Mouse (Mus musculus): ENCODE results near the gene Lrpprc. TPM values are rescaled to one million over a fixed set of nuclear protein-coding genes. Genes with fewer than 3 reads are reported as not detected.

Gene Lrpprc
- total and polyA plus RNA-seq, 3 experiments, result 54.4 to 73.8 (median 65.9) TPM

DNA sequence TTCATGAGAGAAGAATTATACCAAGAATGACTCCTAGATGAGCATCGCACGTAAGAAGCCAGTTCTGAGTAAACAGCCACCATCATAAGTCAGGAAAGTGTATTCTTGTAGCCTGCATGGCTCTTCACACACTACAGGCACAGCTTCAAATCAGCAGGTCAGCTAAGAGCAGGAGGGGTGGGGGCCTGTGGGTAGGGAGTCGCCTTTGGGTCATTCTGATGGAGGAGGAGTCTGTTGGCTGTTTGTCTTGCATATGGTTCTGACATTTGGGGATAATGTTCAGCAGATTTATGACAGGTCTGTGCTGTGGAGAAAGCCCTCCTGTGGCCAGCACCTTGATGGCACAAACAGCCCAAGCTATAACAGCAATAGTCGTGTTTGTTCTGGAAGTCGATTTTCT, 134.4 kb downstream of the Lrpprc start:
- no peak overlapping the region for H3K9ac ChIP-seq (ENCODE audit: insufficient read depth, low read depth)
- no peak for TF ChIP-seq TBP (conservative IDR thresholded peaks at IDR 0.05; ENCODE audit: low read depth, low read length)
- no peak for TF ChIP-seq NELFE (IDR thresholded peaks at IDR 0.05; ENCODE audit: low read depth, low read length)
- no peak for TF ChIP-seq POLR2AphosphoS2 (IDR thresholded peaks at IDR 0.05; ENCODE audit: low read depth, low read length)
- no peak for TF ChIP-seq MYC (IDR thresholded peaks at IDR 0.05; ENCODE audit: low read depth, low read length)
- no peak for TF ChIP-seq MEF2A (IDR thresholded peaks at IDR 0.05; ENCODE audit: borderline replicate concordance, low read depth, low read length)
- no peak for TF ChIP-seq SIN3A (IDR thresholded peaks at IDR 0.05; ENCODE audit: low read length)
- no peak for TF ChIP-seq USF1 (IDR thresholded peaks at IDR 0.05; ENCODE audit: low read depth, low read length)
- TF ChIP-seq EP300 (IDR thresholded peaks at IDR 0.05; ENCODE audit: low read length), result no peak
- TF ChIP-seq JUND (conservative IDR thresholded peaks at IDR 0.05; ENCODE audit: low read depth, low read length), result no peak
- no peak for TF ChIP-seq ELF1 (IDR thresholded peaks at IDR 0.05; ENCODE audit: low read depth, low read length)
- no peak for TF ChIP-seq SMC3 (IDR thresholded peaks at IDR 0.05; ENCODE audit: low read depth, low read length)
- no peak for TF ChIP-seq UBTF (IDR thresholded peaks at IDR 0.05; ENCODE audit: low read depth, low read length)
- TF ChIP-seq ETS1 (conservative IDR thresholded peaks at IDR 0.05; ENCODE audit: low read depth, low read length), result no peak
- TF ChIP-seq GABPA (IDR thresholded peaks at IDR 0.05; ENCODE audit: insufficient replicate concordance, low read depth, low read length), result no peak
- TF ChIP-seq CTCF (conservative IDR thresholded peaks at IDR 0.05 in 1 of 2, IDR thresholded peaks at IDR 0.05 in 1 of 2; ENCODE audit: low read depth in 2 of 2, low read length in 2 of 2), result no peak
- TF ChIP-seq MAFK (IDR thresholded peaks at IDR 0.05; ENCODE audit: insufficient replicate concordance, low read length), result no peak
- no peak for TF ChIP-seq JUN (IDR thresholded peaks at IDR 0.05; ENCODE audit: insufficient read depth, low read depth, low read length)
- no peak for DNase-seq (ENCODE audit: extremely low read depth)
- H3K27ac ChIP-seq (ENCODE audit: insufficient read depth, low read depth), result no peak overlapping the region
- H3K4me1 ChIP-seq (ENCODE audit: control insufficient read depth in 1 of 2, insufficient read depth in 2 of 2), result no peaks in the 10 kb centered on the region
- no peaks in the 10 kb centered on the region for H3K9me3 ChIP-seq (replicated peaks; ENCODE audit: low read length)
- H3K36me3 ChIP-seq (replicated peaks in 1 of 2; ENCODE audit: control insufficient read depth in 1 of 2, insufficient read depth in 1 of 2, low read length in 1 of 2), result peaks cover 0 to 18% of the 10 kb centered on the region in 2 experiments
- dilution Hi-C loops (cut with MboI; ENCODE audit: extremely low pct_ligation_motif_present, extremely low pct_unique_long_range_greater_than_20kb, low sequenced_read_pairs) (no loop called here), in situ Hi-C loops (cut with MboI; ENCODE audit: low pct_ligation_motif_present, low pct_unique_long_range_greater_than_20kb, low sequenced_read_pairs) (no loop called here)
- no peaks in the 10 kb centered on the region for H3K79me2 ChIP-seq (replicated peaks; ENCODE audit: control insufficient read depth, extremely low read depth, insufficient read depth, poor library complexity, severe bottlenecking)
- no peak overlapping the region for H3K4me3 ChIP-seq (replicated peaks in 1 of 3; ENCODE audit: low read depth in 2 of 3, low read length in 2 of 3, poor library complexity in 1 of 3)
- no peak overlapping the region for H3K4me2 ChIP-seq (ENCODE audit: insufficient read depth, low read depth, poor library complexity, severe bottlenecking)
- no peaks in the 10 kb centered on the region for H3K27me3 ChIP-seq (replicated peaks)

Other genes with a start within 250 kb of the Lrpprc start
- 5.5 and 11.7 TPM in 2 replicates for gene Dync2li1, start 164.3 kb downstream of the Lrpprc start, total RNA-seq (2012; rRNA removed)
- gene Dync2li1, start 164.3 kb downstream of the Lrpprc start, total RNA-seq (2014; rRNA removed), result 7.6 and 9.4 TPM in 2 replicates
- 10.3 and 12.3 TPM in 2 replicates for gene Dync2li1, start 164.3 kb downstream of the Lrpprc start, polyA plus RNA-seq (2012; ENCODE audit: insufficient read length, low read depth)
- gene Abcg8, start 114.5 kb downstream of the Lrpprc start, total RNA-seq (2012; rRNA removed), result 0.04 TPM in 1 of 2 replicates, not detected in the other
- gene Abcg8, start 114.5 kb downstream of the Lrpprc start, total RNA-seq (2014; rRNA removed), result not detected in 2 replicates
- not detected in 2 replicates for gene Abcg8, start 114.5 kb downstream of the Lrpprc start, polyA plus RNA-seq (2012; ENCODE audit: insufficient read length, low read depth)
- gene Abcg5, start 107.8 kb downstream of the Lrpprc start, total RNA-seq (2012; rRNA removed), result not detected in 2 replicates
- not detected in 2 replicates for gene Abcg5, start 107.8 kb downstream of the Lrpprc start, total RNA-seq (2014; rRNA removed)
- not detected in 2 replicates for gene Abcg5, start 107.8 kb downstream of the Lrpprc start, polyA plus RNA-seq (2012; ENCODE audit: insufficient read length, low read depth)
- 33.2 and 37.7 TPM in 2 replicates for gene Ppm1b, start 166.0 kb upstream of the Lrpprc start, total RNA-seq (2012; rRNA removed)
- 39.5 and 39.9 TPM in 2 replicates for gene Ppm1b, start 166.0 kb upstream of the Lrpprc start, total RNA-seq (2014; rRNA removed)
- 47.8 and 49.6 TPM in 2 replicates for gene Ppm1b, start 166.0 kb upstream of the Lrpprc start, polyA plus RNA-seq (2012; ENCODE audit: insufficient read length, low read depth)
- 0.04 TPM in 1 of 2 replicates, not detected in the other for gene Slc3a1, start 237.6 kb upstream of the Lrpprc start, total RNA-seq (2012; rRNA removed)
- gene Slc3a1, start 237.6 kb upstream of the Lrpprc start, total RNA-seq (2014; rRNA removed), result not detected in 2 replicates
- not detected in 2 replicates for gene Slc3a1, start 237.6 kb upstream of the Lrpprc start, polyA plus RNA-seq (2012; ENCODE audit: insufficient read length, low read depth)

All from CH12.LX (cell line).